Comparison of ENCODE assay signal across 34 mouse cellular contexts in genomic region chr10:64096532-64096931, GRCm38 (mm10). TPM values are rescaled to one million over a fixed set of nuclear protein-coding genes. Genes with fewer than 3 reads are reported as not detected.
DNase-seq lines count a peak whose midpoint lies in the region; ATAC-seq and TF ChIP-seq lines count a peak whose summit lies in the region.
"Had no signal": no experiment of that assay in that cellular context is flagged by ENCODE, and none has a peak within 500 bp of the region (broad histone marks: within the 10 kb centered on the region; RNA-seq: fewer than 3 reads in every experiment).

No protein-coding gene starts in this region.

- H3K27me3 ChIP-seq in heart, adult 2 months (ENCODE audit: control insufficient read depth, insufficient read depth, low read length), result no peaks in the 10 kb centered on the region
- H3K27me3 ChIP-seq in ES-Bruce4 (ENCODE audit: control insufficient read depth, insufficient read depth, low read length, poor library complexity, severe bottlenecking) (no peaks in the 10 kb centered on the region), Patski (no peaks in the 10 kb centered on the region)
- H3K27me3 ChIP-seq: CH12.LX; forebrain, embryonic 13.5 days; heart, embryonic 15.5 days; neural tube, embryonic 13.5 days had no signal

- in situ Hi-C loops in Patski (cut with MboI; ENCODE audit: low pct_unique_long_range_greater_than_20kb), result loop anchor here (25.0 kb wide), 1 partner anchor 1666 kb away; no protein-coding TSS in a partner anchor

- peak; percentile 25; the same call in 1 of the 2 replicates for TF ChIP-seq CTCF in heart, adult 2 months (IDR thresholded peaks at IDR 0.05)
- peak; percentile 53 for TF ChIP-seq CTCF in layer of hippocampus, adult 2 months (conservative IDR thresholded peaks at IDR 0.05)
- TF ChIP-seq CTCF in ES-Bruce4 (IDR thresholded peaks at IDR 0.05; ENCODE audit: low read depth, low read length), result peak; percentile 23
- TF ChIP-seq CTCF in Patski (IDR thresholded peaks at IDR 0.05), result peak; percentile 21

- no peak for TF ChIP-seq POLR2A in heart, adult 2 months (IDR thresholded peaks at IDR 0.05; ENCODE audit: insufficient read depth, low read depth, low read length)
- no peak for TF ChIP-seq POLR2A in ES-Bruce4 (IDR thresholded peaks at IDR 0.05; ENCODE audit: insufficient read depth, low read length)

- H3K9me3 ChIP-seq in ES-Bruce4 (replicated peaks; ENCODE audit: control insufficient read depth, insufficient read depth, low read length, poor library complexity, severe bottlenecking), result no peaks in the 10 kb centered on the region
- H3K9me3 ChIP-seq: embryonic facial prominence, embryonic 13.5 days; forebrain, embryonic 13.5 days; heart, embryonic 15.5 days; limb, embryonic 10.5 days; neural tube, embryonic 13.5 days had no signal

- CTCF ChIA-PET in Patski (lab: Charles Lee), result no interaction called here

- 100% methylated on average over 1 of the region's 1 CpGs for WGBS in heart, adult 2 months

- intact Hi-C loops in heart, adult 2 months (cut with DNase I), result no loop called here

- no peak overlapping the region for H3K4me3 ChIP-seq in heart, adult 2 months
- H3K4me3 ChIP-seq in layer of hippocampus, adult 2 months, result no peak overlapping the region
- H3K4me3 ChIP-seq in ES-Bruce4 (ENCODE audit: low read depth, low read length), result no peak overlapping the region
- H3K4me3 ChIP-seq: embryonic facial prominence, embryonic 13.5 days; forebrain, embryonic 13.5 days; heart, embryonic 15.5 days; limb, embryonic 10.5 days; myocyte; neural tube, embryonic 13.5 days had no signal

- no peak for TF ChIP-seq EP300 in heart, adult 2 months (IDR thresholded peaks at IDR 0.05; ENCODE audit: insufficient read depth, low read depth, low read length)
- TF ChIP-seq EP300 in ES-Bruce4 (IDR thresholded peaks at IDR 0.05; ENCODE audit: insufficient read depth, low read depth, low read length), result no peak

- no peak overlapping the region for H3K27ac ChIP-seq in heart, adult 2 months
- no peak overlapping the region for H3K27ac ChIP-seq in layer of hippocampus, adult 2 months
- no peak overlapping the region for H3K27ac ChIP-seq in ES-Bruce4 (ENCODE audit: insufficient read depth, low read length)
- H3K27ac ChIP-seq: embryonic facial prominence, embryonic 13.5 days; forebrain, embryonic 13.5 days; heart, embryonic 15.5 days; limb, embryonic 10.5 days; neural tube, embryonic 13.5 days had no signal

- POLR2A ChIA-PET in Patski (lab: Charles Lee), result no interaction called here

- DNase-seq in heart, adult 2 months, result no peak
- DNase-seq in heart, postnatal 4 days, result no peak
- DNase-seq in layer of hippocampus, adult 2 months (ENCODE audit: low spot score in 2 of 2), result no peak
- no peak for DNase-seq in layer of hippocampus, postnatal 25 days (ENCODE audit: extremely low spot score in 1 of 2, low spot score in 1 of 2)
- DNase-seq in Patski (ENCODE audit: low read depth, low spot score), result no peak
- no peak for DNase-seq in adrenal gland, postnatal 4 days (ENCODE audit: low spot score in 2 of 2)
- DNase-seq: adrenal gland, postnatal 10 days; B cell, adult 2 months; cerebellum, adult 11 months; cerebellum, postnatal 14 days; embryo, embryonic 11 days; gastrocnemius, postnatal 36 days; kidney, adult 9 months; kidney, postnatal 4 days; layer of hippocampus, adult 9-11 months; liver; liver, postnatal 0 days; lung, postnatal 36 days; midbrain, embryonic 14.5 days; retina, postnatal 1 day; right cerebral cortex, postnatal 25 days; spleen, adult 18-20 months had no signal

- no peaks in the 10 kb centered on the region for H3K4me1 ChIP-seq in heart, adult 2 months (ENCODE audit: control insufficient read depth, insufficient read depth, low read length)
- no peaks in the 10 kb centered on the region for H3K4me1 ChIP-seq in ES-Bruce4 (ENCODE audit: control insufficient read depth, insufficient read depth, low read length)
- H3K4me1 ChIP-seq: embryonic facial prominence, embryonic 13.5 days; forebrain, embryonic 13.5 days; heart, embryonic 15.5 days; limb, embryonic 10.5 days; neural tube, embryonic 13.5 days had no signal

- no peaks in the 10 kb centered on the region for H3K36me3 ChIP-seq in heart, adult 2 months (ENCODE audit: control insufficient read depth, insufficient read depth, low read length)
- H3K36me3 ChIP-seq in ES-Bruce4 (ENCODE audit: control insufficient read depth, insufficient read depth, low read length, poor library complexity, severe bottlenecking), result no peaks in the 10 kb centered on the region
- H3K36me3 ChIP-seq: embryonic facial prominence, embryonic 13.5 days; heart, embryonic 15.5 days; limb, embryonic 10.5 days; neural tube, embryonic 13.5 days had no signal

- no peaks in the 10 kb centered on the region for H3K79me2 ChIP-seq in heart, adult 2 months (replicated peaks; ENCODE audit: control insufficient read depth, insufficient read depth, low read length)

- H3K9ac ChIP-seq in heart, adult 2 months (ENCODE audit: low read depth, low read length), result no peak overlapping the region
- H3K9ac ChIP-seq in ES-Bruce4 (ENCODE audit: low read depth, poor library complexity, severe bottlenecking), result no peak overlapping the region
- H3K9ac ChIP-seq: embryonic facial prominence, embryonic 13.5 days; forebrain, embryonic 13.5 days; heart, embryonic 15.5 days; liver, postnatal 0 days; neural tube, embryonic 13.5 days had no signal

- ATAC-seq in Patski, result no peak
- no peak for ATAC-seq in megakaryocyte, adult 5-6 weeks (ENCODE audit: poor library complexity, severe bottlenecking)
- ATAC-seq: forebrain, embryonic 13.5 days; inflammation-experienced regulatory T-cells, adult 6 months; liver, postnatal 0 days had no signal

RNA-seq across cellular contexts. Expression of gene Lrrtm3, which starts 6.5 kb away (rescaled TPM):
- total RNA-seq in heart, adult 2 months (2021), result under 1 TPM; 0.08 to 0.14 TPM
- 0.15 and 0.43 TPM in 2 replicates for polyA plus RNA-seq in heart, adult 2 months (2012; rRNA removed)
- total RNA-seq in heart, postnatal 4 days (2021), result under 1 TPM; 0.14 to 0.36 TPM
- 10 to 100 TPM; 18.2 to 21.1 TPM for total RNA-seq in layer of hippocampus, adult 2 months (2021)
- 10 to 100 TPM; 23.6 to 25.5 TPM for total RNA-seq in layer of hippocampus, postnatal 25 days (2021)
- polyA plus RNA-seq in ES-Bruce4 (2011; ENCODE audit: insufficient read depth, insufficient read length, low read depth, missing spikeins) (not detected in 2 replicates), Patski (2021) (0.13 TPM)
- not detected in 2 replicates for total RNA-seq in megakaryocyte, adult 5-6 weeks (2015)
- not detected in 2 replicates for total RNA-seq in megakaryocyte, adult 5-6 weeks (2017)
- under 1 TPM; 0.48 to 0.56 TPM for total RNA-seq in adrenal gland, postnatal 4 days (2021)
- total RNA-seq: CH12.LX; hematopoietic stem cell, adult 5-6 weeks; megakaryocyte-erythroid progenitor cell, adult 5-6 weeks had no signal

Comparison
In these comparisons a context has a peak if more than half of its experiments do, and no peak if none do; other contexts are left out.
1. RNA of gene Lrrtm3, which starts 6.5 kb away (total RNA-seq): 23.6 to 25.5 TPM in layer of hippocampus, postnatal 25 days and 18.2 to 21.1 TPM in layer of hippocampus, adult 2 months; 0.48 to 0.56 TPM in adrenal gland, postnatal 4 days, 0.14 to 0.36 TPM in heart, postnatal 4 days, 0.08 to 0.14 TPM in heart, adult 2 months and not detected in megakaryocyte, adult 5-6 weeks; every median in the first group is over 10 times any median in the second.
2. Peak in every context shown above with its lines, with median percentiles within 50 percentile points of each other: CTCF ChIP-seq.